Mouse (Mus musculus) small intestine, adult 2 months (tissue): ENCODE results near the gene Epb41l4b.

ENCODE experiments used
- CTCF ChIP-seq: fragments of 200-500 bp; IDR thresholded peaks from 2 replicates; pipeline ENCODE4 v1.5.1; 2012; ENCODE audit warnings: low read depth, mild to moderate bottlenecking, control low read depth, inconsistent platforms, low read length, moderate library complexity, mixed read lengths; ENCODE audit not compliant: insufficient replicate concordance, insufficient read length; ENCODE audit errors: extremely low read depth
- POLR2A ChIP-seq: fragments of 200-500 bp; IDR thresholded peaks from 2 replicates; pipeline ENCODE4 v1.6.1; 2012; ENCODE audit warnings: low read depth, mild to moderate bottlenecking, control low read depth, inconsistent platforms, low read length, moderate library complexity

- TF ChIP-seq CTCF (no peak), POLR2A (no peak)
These were observed 19.8 kb upstream of the Epb41l4b start for GRCm38 (mm10) chr4:57162789-57163722.
